Mouse (Mus musculus): ENCODE data around the gene Sh3pxd2a.

Sh3pxd2a gene

DNA sequence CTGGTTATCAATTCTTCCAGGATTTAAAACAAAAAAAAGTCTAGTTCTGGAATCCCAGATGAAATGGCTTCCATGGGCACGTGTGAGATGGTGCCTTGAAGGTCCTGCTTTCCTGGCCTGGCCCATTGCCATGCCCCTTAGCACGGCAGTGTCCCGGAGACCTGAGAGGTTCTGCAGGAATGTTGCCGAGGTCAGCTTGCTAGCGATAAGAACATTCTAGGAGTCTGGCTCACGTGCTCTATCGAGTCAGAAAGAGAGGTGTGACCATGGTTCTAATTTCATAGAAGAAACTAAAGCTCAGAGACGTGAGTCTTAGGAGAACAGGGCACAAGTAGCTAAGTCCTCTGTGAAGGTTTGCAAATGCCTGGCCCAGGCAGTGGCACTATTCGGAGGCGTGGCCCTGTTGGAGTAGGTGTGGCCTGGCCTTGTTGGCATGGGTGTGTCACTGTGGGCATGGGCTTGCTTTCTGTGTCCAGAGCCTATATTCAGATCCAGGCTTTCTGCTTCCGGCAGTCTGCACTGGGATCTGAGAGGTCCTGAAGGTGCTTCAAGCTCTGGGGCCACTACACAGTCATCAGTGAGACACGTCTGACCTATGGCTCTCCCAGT is 96.8 kb downstream of the Sh3pxd2a start:
- no peak for DNase-seq

DNA sequence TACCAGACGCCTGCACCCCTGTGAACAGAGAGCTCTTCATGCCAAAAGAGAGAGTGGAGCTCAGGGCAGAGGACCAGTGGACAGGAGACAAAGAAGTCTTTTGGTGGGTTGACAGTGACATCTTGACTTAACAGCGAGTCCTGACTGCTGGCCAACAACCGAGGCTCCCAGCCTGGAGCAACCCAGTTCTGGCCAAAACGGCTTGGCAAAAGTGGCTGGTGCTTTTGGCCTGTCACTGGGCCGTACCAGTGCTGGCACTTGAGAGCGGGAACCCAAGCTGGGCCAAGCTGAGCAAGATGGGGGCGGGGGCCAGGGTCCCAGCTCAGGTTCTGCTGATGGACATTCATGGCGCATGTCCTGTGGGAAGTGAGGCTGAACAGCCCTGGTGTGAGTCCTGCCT is 97.6 kb downstream of the Sh3pxd2a start:
- no peak for DNase-seq

DNA sequence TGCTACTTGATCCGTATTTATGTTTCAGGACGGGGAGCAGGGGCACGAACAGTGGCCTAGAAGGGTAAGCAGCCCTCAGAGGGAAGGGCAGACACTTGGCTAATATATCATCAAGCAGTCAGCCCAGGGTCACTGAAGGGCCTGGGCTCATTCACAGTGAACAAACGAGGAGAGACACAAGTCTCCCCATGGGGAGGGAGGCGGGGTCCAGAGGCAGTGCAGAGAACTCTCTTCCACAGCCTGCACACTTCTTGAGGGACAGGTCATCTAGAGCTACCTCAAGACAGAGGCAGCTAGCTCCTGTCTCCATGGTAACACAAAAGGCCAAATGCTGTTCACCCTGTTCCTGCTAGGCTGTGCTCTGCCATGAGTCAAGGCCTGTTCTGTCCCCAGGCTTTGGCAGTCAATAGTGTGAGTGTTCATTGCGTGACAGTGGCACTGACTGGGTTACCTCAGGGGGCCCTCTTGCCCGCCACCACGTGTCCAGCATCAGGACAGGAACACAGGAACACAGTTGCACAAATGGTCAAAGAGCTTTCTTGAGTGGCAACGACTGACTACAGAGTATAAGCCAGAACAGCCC is 101.0 kb downstream of the Sh3pxd2a start:
- no peak for DNase-seq

DNA sequence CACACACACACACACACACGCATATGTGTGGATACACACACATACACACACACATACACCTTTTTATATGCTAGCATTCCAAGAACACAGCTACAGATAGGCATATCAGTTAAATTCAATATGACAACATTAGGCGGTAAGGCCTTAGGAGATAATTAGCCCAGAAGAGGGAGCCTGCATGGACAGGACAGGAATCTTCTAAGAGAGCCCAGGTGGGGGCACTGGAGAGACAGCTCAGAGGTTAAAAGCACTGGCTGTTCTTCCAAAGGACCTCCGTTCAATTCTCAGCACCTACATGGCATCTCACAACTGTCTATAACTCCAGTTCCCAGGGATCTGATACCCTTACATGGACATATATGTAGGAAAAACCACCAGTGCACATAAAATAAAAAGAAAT is 103.3 kb downstream of the Sh3pxd2a start:
- DNase-seq = no peak

DNA sequence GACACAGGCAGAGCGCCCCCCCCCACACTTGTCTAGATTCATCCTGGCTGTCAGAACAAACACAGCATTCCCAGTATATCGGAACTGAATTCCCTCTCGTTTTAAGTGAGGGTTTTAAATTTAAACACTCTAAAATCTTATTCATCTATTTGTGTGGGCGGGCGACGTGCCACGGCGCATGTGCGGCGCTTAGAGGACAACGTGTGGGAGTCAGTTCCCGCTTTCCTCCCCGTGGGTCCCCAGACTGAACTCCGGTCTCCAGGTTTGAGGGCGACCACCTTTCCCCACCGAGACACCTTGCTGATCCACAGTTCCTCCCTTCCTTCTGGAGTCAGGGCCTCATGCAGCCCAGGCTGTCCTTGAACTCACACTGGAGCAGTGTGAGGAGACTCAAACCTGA is 104.2 kb downstream of the Sh3pxd2a start:
- DNase-seq = no peak

DNA sequence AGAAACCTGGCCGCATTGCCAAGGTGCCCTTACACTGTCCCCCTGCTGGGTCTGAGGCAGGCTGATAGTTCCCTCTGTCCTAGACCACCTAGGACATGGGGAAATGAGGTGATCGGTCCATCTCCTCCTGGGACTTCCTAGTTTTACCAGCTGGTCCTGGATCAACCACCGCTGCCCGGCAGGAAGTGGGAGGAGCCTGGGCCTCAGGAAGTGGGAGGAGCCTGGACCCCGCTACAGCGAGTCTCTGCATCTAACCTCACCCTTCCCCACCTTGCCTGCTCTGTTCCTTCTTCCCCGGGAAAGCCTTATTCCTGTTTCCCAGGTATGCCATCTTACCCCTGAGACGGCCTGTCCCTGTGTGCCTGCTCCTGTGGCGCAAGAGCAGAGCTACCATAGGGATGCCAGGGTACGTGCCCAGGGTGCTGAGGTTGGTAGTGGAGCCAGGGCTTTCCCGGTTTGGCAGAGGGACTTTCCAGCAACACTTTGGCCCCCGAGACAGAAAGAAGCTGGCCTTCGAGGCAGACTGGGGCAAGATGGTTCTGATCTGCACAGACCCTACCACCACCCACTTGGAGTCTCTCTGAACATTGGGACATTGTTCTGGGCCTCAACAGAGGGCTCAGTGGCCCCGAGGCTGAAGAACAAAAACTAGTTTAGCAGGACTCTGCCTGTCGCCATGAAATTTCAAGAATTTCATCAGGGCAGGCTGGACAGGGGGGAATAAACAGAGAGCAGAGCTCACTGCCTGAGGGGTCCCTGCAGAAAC is 104.9 kb downstream of the Sh3pxd2a start:
- DNase-seq = peak; percentile 59

DNA sequence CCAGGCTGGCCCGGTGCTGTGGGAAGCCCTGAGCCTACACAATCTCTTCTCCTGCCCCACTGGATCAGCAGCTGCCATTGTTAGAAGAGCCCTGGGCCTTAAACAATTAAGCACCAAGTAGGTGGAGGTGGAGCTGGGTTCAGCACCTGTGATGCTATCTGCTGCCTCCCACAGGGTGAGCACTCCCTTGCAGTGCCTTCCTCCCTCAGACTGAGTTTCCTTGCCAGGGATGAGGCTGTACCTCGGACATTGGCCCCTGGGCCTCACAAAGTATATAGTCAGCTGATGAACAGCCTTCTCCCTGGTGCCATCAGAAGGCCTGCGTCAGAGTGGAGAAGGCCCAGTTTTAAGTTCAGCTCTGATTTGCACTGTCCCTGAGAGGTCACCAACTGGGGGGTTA is 106.9 kb downstream of the Sh3pxd2a start:
- no peak for DNase-seq

DNA sequence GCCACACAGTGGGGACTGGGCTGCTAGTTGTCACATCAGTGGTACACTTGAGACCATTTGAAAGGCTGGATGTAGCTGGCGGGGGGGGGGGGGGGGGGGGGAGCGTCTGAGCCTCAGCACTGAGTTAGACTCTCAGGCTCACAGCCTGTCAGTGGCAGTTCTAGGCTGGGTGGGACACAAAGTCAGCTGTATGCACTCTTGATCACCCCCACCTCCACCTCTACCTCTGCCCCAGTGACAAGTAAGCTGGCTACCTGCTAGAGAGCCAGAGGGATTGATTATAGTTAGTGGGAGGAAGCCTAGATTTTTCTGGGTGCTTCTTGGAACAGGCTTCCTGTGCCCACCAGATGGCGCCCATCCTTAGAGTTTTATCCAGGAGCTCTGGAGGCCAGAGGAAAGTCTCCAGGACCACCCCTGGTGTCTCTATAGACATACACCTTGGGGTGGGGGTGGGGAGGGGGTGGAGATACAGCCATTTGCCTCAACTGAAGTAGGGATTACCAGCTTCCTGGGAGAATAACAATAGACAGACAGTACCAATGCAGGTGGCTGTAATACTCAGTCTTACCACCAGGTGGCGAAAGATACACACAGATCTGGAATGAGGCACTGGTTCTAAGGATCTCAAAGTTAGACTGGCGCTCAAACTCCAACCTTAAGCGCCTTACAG is 107.9 kb downstream of the Sh3pxd2a start:
- peak; percentile 78 for DNase-seq

DNA sequence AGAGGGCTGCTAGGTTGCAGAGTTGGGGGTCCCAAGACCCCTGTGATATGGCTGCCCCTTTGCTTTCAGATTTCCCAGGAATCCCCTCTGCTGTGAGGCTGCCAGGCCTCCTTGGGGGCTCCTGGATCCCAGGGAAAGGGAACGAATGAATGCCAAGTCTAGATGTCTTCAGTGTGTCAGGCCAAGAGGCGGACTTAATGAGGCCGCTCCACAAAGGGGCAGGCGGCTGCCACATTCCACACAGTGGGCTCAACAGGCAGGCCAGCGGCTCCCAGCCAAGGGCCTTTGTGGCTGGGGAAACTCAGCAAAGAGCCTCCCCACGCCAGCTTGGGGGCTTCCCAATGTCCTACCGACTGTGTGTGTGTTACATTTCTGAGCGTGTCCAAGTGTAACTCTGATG is 109.7 kb downstream of the Sh3pxd2a start:
- DNase-seq = no peak

DNA sequence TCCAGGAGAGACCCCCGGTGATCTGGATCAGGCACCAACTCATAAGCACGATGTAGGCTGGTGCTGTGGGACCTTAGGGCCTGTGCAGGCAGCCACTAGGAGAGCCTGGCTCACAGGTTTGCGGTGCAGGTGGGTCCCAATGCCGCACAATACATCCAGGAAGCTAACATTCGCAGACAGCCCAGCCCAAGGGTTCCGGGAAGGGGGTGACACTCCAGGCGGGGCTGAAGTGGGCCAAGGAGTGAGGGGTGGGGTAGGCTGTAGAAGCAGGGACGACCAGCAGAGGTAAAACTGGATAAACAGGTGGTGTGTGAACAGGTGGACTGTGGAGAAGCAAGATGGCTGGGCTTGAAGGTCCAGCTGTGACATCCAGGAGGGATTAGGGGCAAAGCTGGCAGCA is 115.2 kb downstream of the Sh3pxd2a start:
- no peak for DNase-seq

DNA sequence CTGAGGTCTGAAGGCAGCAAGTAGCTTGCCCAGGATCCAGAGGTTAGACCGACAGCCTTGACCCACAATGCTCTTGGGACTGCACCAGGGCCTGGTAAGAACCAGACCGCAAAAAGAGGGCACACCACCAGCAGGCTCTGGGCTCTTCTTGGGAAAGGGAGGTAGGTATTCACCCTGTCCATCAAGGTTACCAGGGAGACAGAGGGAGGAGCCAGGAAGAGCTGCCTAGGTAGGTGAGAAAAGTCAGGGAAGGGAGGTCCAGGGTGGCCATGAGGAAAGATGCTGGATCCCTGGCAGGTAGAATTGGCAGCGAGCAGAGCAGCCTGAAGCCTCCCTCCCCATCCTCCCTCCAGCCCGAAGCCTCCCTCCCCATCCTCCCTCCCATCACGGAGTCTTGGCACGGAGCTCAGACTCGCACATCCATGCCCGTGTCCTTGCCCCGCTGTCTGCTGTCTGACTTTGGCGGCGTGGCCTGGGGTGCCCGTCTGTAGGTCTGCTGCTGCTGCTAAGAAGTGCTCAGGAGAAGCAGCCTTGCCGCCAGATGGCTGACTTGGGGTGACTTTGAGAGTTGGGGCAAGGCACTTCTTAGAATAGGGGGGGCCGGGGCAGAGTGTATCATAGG is 115.7 kb downstream of the Sh3pxd2a start:
- no peak for DNase-seq

DNA sequence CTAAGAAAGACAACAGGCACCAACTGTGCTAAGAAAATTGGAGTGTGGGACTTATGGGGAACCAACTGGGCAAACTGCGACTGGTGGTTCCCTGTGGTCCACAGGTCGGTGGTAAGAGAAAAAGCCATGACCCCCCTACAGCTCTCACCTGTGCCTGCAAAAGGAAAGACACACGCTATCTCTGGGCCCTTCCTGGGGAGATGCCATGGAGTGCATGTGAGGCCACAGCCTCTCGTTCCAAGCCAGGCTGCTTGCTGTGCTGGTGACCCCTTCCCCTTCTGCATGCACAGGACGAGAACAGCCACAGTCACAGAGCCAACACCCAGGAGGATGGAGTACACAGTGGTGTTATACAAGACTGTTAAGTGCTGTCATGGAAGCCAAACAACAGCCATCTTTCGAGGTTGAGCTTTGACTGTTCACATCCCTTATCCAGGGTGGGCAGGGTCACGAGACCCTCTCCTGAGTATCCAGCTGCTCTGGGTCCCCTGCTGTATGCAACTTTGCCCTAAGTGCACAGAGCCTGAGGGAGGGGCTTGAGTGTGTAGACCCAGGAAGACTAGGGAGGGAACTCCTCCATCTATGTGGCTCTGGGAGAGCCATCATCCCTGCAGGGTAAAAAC is 117.1 kb downstream of the Sh3pxd2a start:
- no peak for DNase-seq

DNA sequence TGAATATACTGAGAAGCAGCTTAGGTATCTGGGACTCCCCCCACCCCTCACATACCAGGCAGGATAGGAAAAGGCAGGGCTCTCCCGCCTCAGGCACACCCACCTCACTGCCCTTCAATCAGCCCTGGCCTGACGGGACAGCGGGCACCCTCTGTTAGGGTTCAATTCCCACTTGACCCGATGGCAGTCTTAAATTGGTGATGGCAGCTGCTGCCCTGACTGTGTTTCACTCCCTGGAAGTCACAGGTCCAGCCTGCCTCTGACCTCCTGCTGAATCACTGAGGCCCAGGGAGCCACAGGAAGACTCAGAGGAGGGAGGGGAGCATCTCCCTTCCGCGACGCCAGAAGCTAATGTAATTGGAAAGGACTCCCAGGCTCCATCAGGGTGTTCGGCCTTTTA is 117.6 kb downstream of the Sh3pxd2a start:
- DNase-seq = no peak

DNA sequence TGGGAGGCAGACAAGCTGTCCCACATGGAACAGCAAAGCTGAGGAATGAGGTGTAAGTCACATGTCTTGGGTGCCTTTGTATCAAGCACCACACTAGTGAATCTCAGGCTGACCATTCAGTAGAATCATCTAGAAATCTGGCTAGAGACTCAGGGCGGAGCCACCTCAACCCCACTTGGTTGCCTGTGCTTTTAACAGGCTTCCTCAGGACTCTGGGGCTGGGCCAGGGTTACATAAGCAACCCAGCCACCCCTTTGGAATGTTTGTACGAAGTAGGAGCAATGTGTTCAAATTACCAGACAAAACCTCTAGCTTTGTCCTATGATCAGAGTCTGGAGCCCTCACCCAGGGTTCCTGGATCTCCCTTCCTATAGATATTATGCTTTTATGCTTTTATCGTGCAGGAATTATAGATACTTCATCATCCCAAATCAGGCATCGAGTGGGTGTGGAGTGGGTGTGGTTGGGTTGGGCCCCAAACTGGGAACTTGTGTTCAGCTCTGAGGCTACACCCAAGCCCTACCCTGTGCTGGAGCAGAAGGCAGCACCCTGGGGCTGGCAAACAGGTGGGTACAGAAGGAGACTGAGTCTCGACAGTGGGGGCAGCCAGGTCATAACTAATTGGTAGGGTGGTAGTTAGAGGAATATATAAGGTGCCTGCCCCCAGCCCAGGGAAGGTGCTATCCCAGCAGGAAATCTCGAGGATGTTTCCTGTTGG is 118.2 kb downstream of the Sh3pxd2a start:
- DNase-seq = no peak

DNA sequence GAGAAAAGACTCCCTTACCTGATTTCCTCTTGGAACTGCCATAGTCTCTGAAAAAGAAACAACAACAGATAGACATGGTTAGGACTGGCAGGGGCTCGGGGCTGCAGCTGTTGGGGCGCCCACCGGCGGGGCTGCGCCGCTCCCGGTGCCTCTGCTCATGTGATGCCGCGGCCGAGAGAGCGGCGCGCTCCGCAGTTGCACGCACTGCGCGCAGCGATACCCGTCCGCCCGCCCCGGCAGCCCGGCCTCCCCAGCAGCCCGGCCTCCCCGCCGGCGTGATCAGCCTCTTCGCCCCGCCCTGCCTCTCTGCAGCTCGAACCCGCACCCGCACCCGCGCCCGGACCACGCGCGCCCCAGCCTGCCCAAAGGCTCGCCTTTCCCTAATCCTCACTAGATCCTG is 120.8 kb downstream of the Sh3pxd2a start:
- DNase-seq = peak; percentile 31

DNA sequence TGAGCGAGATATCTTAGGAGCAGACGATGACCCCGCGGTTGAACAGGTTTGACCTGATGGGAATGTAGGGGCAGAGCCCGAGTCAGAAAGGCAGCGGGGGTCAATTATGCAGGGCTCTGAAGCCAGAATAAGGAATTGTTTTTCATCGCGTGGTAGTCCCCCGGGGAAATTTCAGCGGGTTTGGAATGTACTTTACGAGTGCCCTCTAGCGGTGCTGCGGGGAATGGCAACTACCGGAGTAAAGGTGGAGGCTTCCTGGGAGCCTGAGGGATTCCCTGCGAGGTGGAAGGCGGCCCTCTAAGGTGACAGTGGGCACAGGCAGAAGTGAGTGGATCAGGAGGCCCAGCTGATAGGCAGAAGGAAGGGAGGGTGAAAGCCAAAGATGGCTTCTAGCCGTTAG is 125.0 kb downstream of the Sh3pxd2a start:
- peak; percentile 75 for DNase-seq

DNA sequence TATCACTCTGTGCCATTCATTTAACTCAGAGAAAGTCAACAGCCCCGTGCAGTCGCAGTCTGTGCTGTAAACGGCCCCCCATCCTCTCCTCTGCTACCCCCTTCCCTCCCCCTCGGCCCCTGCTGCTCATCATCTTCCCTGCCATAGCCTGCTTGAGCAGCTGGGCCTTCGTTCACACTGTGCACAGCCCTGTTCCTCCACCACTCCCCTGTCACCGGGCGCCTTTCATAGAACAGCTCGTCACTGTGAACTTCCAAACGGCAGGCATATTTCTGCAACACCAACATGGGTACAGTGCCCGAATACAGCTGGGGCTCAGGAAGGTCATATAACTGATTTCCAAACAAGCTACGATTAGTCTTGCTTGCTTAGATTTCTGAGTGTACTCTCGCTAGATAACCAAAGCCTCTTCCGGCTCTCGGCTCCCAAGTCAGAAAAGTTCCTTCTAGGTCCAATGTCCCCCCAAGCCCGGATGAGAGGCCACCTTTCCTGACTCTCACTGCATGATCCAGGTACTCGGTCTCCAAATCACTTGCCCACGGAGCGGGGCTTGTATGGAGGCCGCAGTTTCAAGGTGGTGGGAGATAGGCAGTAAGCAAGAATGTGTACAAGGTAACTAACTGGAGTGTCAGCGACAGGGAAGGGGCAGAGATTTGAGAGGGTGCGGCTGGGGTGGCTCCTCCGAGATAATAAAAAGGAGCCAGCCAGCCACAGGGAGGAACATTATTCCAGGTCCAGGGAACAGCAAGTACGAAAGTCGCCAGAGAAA is 125.6 kb downstream of the Sh3pxd2a start:
- no peak for DNase-seq

DNA sequence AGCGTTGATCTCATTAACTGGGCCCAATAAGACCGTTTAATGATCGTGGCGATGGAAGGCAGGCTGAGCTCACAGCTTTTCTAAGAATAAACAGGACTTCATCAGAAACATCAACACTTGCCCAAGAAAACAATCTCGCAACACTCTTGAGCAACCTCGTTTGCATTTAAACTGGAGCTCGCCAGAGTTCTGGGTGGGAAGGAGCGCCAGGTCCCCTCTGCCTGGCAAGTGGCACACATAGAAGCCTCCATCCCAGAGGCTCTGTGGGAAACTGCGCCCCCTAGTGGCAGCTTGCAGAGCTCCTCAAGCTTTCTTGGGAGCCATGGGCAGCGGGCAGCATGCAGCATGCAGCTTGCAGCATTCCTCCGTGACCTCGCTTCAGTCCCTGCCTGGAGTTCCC is 126.5 kb downstream of the Sh3pxd2a start:
- peak; percentile 87 for DNase-seq

DNA sequence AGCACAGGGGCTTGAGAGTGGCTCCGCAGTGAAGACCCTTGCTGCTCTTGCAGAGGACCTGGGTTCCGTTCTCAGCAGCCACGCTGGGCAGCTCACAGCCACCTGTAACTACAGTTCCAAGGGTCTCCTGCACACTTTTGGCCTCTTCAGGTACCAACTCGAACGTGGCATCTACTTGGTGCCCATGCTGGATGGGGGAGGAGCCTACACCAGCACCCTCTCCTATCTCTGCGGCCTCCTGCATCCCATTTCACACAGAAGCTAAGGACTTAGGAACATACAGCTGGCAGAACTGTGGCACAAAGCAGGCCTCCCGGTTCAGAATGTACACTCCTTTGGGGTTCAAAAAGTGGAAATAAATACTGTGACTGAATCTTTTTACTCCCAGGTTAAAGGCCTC is 127.0 kb downstream of the Sh3pxd2a start:
- DNase-seq = no peak

DNA sequence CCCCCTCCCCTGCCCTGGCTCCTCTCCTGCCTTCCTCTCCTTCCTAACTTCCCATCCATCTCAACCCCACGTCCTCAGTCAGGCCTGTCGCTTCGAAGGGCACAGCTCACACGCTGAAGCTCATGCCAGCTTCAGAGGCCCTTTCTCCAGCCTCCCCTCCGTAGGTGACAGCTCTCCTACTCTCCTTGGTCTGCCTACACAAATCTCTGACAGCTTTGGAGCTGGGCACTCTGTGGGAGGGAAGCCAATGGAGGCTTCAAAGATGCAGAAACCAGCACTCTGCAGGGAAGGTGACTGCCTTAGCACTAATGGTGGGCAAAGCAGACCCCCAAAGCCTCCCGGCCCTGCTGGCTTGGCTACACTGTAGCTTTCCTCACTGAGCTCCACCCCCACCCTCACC is 128.9 kb downstream of the Sh3pxd2a start:
- no peak for DNase-seq

DNA sequence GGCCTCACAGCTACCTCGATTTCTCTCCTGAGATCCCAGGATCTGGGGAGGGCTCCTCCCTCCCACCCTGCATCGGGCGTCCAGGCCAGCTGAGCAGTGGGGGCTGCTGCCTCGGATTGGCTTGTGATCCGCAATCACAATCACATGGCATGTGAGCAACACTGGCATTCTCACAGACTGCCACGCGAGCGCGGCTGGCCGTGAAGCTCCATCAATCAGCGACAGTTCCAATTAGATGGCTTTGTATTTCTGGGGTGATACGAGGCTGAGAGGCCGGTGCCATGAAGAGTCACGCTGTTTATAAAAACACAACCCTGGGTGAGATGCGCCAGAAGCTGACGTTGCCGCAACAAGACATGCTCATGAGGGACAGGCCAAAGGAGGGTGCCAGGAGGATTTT is 129.5 kb downstream of the Sh3pxd2a start:
- no peak for DNase-seq
